Mouse (Mus musculus) ES-E14 (cell line): ENCODE data around the gene Alkbh2.

ENCODE experiments used
- CHD2 ChIP-seq: IDR thresholded peaks from 2 replicates; pipeline ENCODE4 v1.6.1; 2014; ENCODE audit warnings: mild to moderate bottlenecking, low read depth, low read length, inconsistent platforms
- HCFC1 ChIP-seq: IDR thresholded peaks from 2 replicates; pipeline ENCODE4 v1.6.1; 2012; ENCODE audit warnings: low read length, inconsistent platforms, borderline replicate concordance; ENCODE audit not compliant: insufficient read depth
- ZC3H11A ChIP-seq: IDR thresholded peaks from 2 replicates; pipeline ENCODE4 v1.6.1; 2012; ENCODE audit warnings: low read depth, mild to moderate bottlenecking, inconsistent platforms, low read length, borderline replicate concordance

DNA sequence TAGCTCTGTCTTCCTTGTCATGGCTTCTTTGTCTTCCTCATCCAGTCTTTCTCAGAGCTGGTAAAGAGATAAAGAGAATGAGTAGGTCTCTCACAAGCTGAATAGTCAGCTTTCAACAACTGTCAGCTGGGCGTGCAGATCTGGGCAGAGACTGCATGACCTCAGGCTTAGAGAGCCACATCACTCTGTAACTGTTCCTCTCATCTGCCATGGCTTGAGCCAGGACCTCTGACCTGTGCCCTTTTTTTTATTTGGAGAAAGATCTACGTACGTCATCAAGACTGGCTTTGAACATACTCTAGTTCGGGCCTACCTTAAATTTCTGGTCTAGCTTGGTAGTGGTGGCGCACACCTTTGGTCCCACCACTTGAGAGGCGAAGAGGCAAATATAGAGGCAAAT lies 4.8 kb upstream of the Alkbh2 start:
- TF ChIP-seq ZC3H11A (no peak), CHD2 (no peak), HCFC1 (no peak)
